Mouse (Mus musculus): ENCODE measurements around the gene Pten.
"Not testable (repeated sequence)": the region's sequence is repeated elsewhere in the genome, so short reads cannot be mapped to it uniquely, and the experiment has no call there.

Pten gene

GRCm38 (mm10) chr19:32754188-32755000, 2.9 kb upstream of the Pten start:
- DNase-seq (ENCODE audit: low read depth, low spot score): no peak

- DNase-seq (ENCODE audit: low read depth, low spot score): no peak
Measured at GRCm38 (mm10) chr19:32755104-32755791, 2.0 kb upstream of the Pten start.

GRCm38 (mm10) chr19:32755792-32756635, 1.3 kb upstream of the Pten start:
- DNase-seq (ENCODE audit: low read depth, low spot score): peak; percentile 98

GRCm38 (mm10) chr19:32756636-32756899, 729 bp upstream of the Pten start:
- no peak for DNase-seq (ENCODE audit: low read depth, low spot score)

DNA sequence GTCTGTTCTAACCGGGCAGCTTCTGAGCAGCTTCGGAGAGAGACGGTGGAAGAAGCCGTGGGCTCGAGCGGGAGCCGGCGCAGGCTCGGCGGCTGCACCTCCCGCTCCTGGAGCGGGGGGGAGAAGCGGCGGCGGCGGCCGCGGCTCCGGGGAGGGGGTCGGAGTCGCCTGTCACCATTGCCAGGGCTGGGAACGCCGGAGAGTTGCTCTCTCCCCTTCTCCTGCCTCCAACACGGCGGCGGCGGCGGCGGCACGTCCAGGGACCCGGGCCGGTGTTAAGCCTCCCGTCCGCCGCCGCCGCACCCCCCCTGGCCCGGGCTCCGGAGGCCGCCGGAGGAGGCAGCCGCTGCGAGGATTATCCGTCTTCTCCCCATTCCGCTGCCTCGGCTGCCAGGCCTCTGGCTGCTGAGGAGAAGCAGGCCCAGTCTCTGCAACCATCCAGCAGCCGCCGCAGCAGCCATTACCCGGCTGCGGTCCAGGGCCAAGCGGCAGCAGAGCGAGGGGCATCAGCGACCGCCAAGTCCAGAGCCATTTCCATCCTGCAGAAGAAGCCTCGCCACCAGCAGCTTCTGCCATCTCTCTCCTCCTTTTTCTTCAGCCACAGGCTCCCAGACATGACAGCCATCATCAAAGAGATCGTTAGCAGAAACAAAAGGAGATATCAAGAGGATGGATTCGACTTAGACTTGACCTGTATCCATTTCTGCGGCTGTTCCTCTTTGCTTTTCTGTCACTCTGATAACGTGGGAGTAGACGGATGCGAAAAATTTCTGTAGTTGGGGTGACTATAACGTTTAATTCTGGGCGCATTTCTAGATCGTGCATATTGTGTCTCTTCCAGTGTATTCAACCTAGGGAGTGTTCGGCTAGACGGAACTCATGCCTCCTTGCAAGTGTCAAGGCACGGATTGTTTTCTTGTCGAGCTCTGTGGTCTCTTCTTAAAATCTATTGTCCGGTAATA, 815 bp downstream of the Pten start:
- peak; percentile 60 for DNase-seq (ENCODE audit: low read depth, low spot score)

DNA sequence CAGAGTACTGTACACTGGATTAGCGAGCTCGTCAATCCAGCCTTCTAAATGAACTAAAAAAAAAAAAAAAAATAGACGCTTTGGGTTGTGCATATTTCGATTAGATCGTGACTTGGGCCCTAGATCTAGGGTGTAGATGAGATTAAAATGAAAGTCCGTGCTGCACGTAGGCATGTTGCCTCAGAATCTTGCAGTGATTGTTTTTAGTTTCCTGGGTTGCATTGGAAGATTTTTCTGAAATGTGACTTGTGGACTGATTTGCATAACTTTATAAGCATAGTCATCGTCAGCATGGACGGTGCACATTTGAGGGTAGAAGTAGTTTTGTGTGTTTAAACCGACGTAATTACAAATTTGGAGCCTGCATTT, 1.5 kb downstream of the Pten start:
- DNase-seq (ENCODE audit: low read depth, low spot score): no peak

GRCm38 (mm10) chr19:32759357-32760024, 2.2 kb downstream of the Pten start:
- DNase-seq (ENCODE audit: low read depth, low spot score): no peak

DNA sequence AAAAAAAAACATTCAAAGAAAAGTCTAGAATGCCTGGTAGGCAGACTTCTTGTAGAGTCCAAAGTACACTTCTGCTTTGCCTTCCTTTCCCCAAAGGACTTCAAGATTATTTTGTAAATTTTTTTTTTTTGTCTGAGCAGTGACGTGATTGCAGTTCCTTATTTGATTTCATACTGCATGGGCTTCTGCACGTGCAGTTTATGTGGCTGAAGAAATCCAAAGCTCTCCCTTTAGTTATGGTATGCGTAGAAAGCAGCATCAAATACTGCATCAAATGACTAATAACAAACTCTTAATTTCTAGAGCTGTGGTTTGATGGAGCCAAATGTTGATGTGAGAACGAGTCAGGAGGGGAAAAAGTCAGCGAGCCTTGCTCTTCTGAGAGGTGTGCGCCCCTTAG, 3.2 kb downstream of the Pten start:
- no peak for DNase-seq (ENCODE audit: low read depth, low spot score)

GRCm38 (mm10) chr19:32761162-32761561, 3.9 kb downstream of the Pten start:
- no peak for DNase-seq (ENCODE audit: low read depth, low spot score)

GRCm38 (mm10) chr19:32762493-32762892, 5.2 kb downstream of the Pten start:
- no peak for DNase-seq (ENCODE audit: low read depth, low spot score)

GRCm38 (mm10) chr19:32778411-32778810, 21.1 kb downstream of the Pten start:
- no peak for DNase-seq (ENCODE audit: low read depth, low spot score)

- no peak for DNase-seq (ENCODE audit: low read depth, low spot score)
Measured at GRCm38 (mm10) chr19:32779131-32779530, 21.8 kb downstream of the Pten start.

- DNase-seq (ENCODE audit: low read depth, low spot score): no peak
Measured at GRCm38 (mm10) chr19:32781305-32782071, 24.2 kb downstream of the Pten start.

DNA sequence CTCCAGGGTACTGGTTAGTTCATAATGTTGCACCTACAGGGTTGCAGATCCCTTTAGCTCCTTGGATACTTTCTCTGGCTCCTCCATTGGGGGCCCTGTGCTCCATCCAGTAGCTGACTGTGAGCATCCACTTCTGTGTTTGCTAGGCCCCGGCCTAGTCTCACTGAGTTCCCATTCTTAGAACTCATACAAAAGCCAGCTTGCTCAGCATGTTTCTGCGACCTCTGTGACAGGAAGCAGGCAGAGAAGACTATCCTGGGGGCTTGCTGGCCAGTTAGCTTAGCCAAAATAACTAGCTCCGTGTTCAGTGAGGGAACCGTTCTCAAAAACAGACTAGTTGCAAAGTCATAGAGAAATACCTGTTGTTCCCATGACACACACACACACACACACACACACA, 30.1 kb downstream of the Pten start:
- DNase-seq (ENCODE audit: low read depth, low spot score): not testable (repeated sequence)

GRCm38 (mm10) chr19:32788016-32788415, 30.7 kb downstream of the Pten start:
- DNase-seq (ENCODE audit: low read depth, low spot score): not testable (repeated sequence)

GRCm38 (mm10) chr19:32789535-32789934, 32.2 kb downstream of the Pten start:
- no peak for DNase-seq (ENCODE audit: low read depth, low spot score)

- no peak for DNase-seq (ENCODE audit: low read depth, low spot score)
Measured at GRCm38 (mm10) chr19:32792610-32793009, 35.3 kb downstream of the Pten start.

GRCm38 (mm10) chr19:32793901-32794300, 36.6 kb downstream of the Pten start:
- peak; percentile 33 for DNase-seq (ENCODE audit: low read depth, low spot score)

DNA sequence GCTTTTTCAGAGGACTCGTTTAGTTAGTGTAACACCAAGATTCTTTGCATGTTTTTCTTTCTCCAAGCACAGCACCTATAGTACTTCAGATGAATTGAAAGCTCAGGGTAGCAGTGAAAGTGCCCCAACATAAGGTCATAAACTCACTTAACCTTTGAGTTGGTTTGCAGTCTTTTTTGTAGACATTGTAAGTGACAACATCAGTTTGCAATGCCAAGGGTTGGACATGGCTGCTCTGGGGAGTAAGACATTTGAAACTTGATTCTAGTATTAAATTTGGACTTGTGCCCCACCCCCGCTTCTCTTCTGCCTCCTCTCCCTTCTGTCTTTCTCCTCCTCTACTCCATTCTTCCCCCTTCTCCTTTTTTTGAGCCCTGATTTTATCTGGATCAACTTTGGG, 43.3 kb downstream of the Pten start:
- no peak for DNase-seq (ENCODE audit: low read depth, low spot score)

GRCm38 (mm10) chr19:32804703-32805102, 47.4 kb downstream of the Pten start:
- no peak for DNase-seq (ENCODE audit: low read depth, low spot score)

Measured in ZHBTc4 (cell line).